In genomic region chr1:81677768-81678400, GRCm38 (mm10) we compare ENCODE assay signal across 16 mouse cellular contexts.
DNase-seq lines count a peak whose midpoint lies in the region; ATAC-seq and TF ChIP-seq lines count a peak whose summit lies in the region.
"Had no signal": no experiment of that assay in that cellular context is flagged by ENCODE, and none has a peak within 500 bp of the region (broad histone marks: within the 10 kb centered on the region; RNA-seq: fewer than 3 reads in every experiment).

No protein-coding gene starts in this region.

- no peak overlapping the region for H3K4me3 ChIP-seq in forebrain, embryonic 14.5 days (ENCODE audit: low read depth, low read length)
- no peak overlapping the region for H3K4me3 ChIP-seq in forebrain, embryonic 10.5 days
- no peak overlapping the region for H3K4me3 ChIP-seq in intestine, postnatal 0 days (ENCODE audit: low read depth, low read length)
- H3K4me3 ChIP-seq: hindbrain, embryonic 15.5 days; liver, embryonic 12.5 days; neural tube, embryonic 12.5 days had no signal

- no peak overlapping the region for H3K4me2 ChIP-seq in forebrain, embryonic 14.5 days (ENCODE audit: low read length)
- no peak overlapping the region for H3K4me2 ChIP-seq in intestine, postnatal 0 days (replicated peaks; ENCODE audit: low read depth)
- H3K4me2 ChIP-seq: hindbrain, embryonic 15.5 days; liver, embryonic 12.5 days; neural tube, embryonic 12.5 days had no signal

- DNase-seq in forebrain, embryonic 14.5 days (ENCODE audit: low spot score), result peak; percentile 40
- no peak for DNase-seq in forebrain, embryonic 10.5 days (ENCODE audit: extremely low spot score, low spot score)
- peak; percentile 2 for DNase-seq in ovary, postnatal 14 days (ENCODE audit: low spot score)
- no peak for DNase-seq in ovary, postnatal 10 days (ENCODE audit: low spot score)
- peak; percentile 95 for DNase-seq in gonadal fat pad, adult 2 months (ENCODE audit: low read depth)
- DNase-seq in left cerebral cortex, adult 18-20 months (ENCODE audit: low spot score in 2 of 2), result no peak
- DNase-seq: cerebellum, adult 11 months; kidney, adult 8-10 months; right cerebral cortex, postnatal 4 days had no signal

- 50% methylated on average over 1 of the region's 1 CpGs for WGBS in forebrain, embryonic 14.5 days
- 72% methylated on average over 1 of the region's 1 CpGs for WGBS in forebrain, embryonic 10.5 days
- WGBS in intestine, postnatal 0 days, result 54% methylated on average over 1 of the region's 1 CpGs

- H3K9ac ChIP-seq in forebrain, embryonic 14.5 days (ENCODE audit: low read length), result no peak overlapping the region
- H3K9ac ChIP-seq in intestine, postnatal 0 days (ENCODE audit: low read depth, low read length), result no peak overlapping the region
- H3K9ac ChIP-seq: hindbrain, embryonic 15.5 days; liver, embryonic 12.5 days; neural tube, embryonic 12.5 days had no signal

- ATAC-seq in forebrain, embryonic 14.5 days, result no peak
- ATAC-seq in megakaryocyte-erythroid progenitor cell, adult 5-6 weeks (replicated peaks; ENCODE audit: low FRiP score, low TSS enrichment, poor library complexity, severe bottlenecking), result no peak
- ATAC-seq in intestine, postnatal 0 days, result no peak
- ATAC-seq: CD4-positive, CD25-positive, alpha-beta regulatory T cell, adult 4 months; liver, embryonic 12.5 days; midbrain, embryonic 16.5 days had no signal

- no peak for TF ChIP-seq CTCF in intestine, postnatal 0 days (IDR thresholded peaks at IDR 0.05; ENCODE audit: low read depth)

- no peaks in the 10 kb centered on the region for H3K4me1 ChIP-seq in forebrain, embryonic 14.5 days (ENCODE audit: control insufficient read depth, insufficient read depth, low read length)
- peaks cover 21% of the 10 kb centered on the region for H3K4me1 ChIP-seq in forebrain, embryonic 10.5 days
- H3K4me1 ChIP-seq in intestine, postnatal 0 days (replicated peaks; ENCODE audit: control insufficient read depth, insufficient read depth, low read length), result no peaks in the 10 kb centered on the region
- H3K4me1 ChIP-seq: hindbrain, embryonic 15.5 days; liver, embryonic 12.5 days; neural tube, embryonic 12.5 days had no signal

- H3K27me3 ChIP-seq in forebrain, embryonic 14.5 days (replicated peaks; ENCODE audit: control insufficient read depth, insufficient read depth, low read length), result no peaks in the 10 kb centered on the region
- H3K27me3 ChIP-seq in forebrain, embryonic 10.5 days (ENCODE audit: poor library complexity, severe bottlenecking), result no peaks in the 10 kb centered on the region
- no peaks in the 10 kb centered on the region for H3K27me3 ChIP-seq in intestine, postnatal 0 days (replicated peaks; ENCODE audit: control insufficient read depth, insufficient read depth, low read length)
- H3K27me3 ChIP-seq: hindbrain, embryonic 15.5 days; liver, embryonic 12.5 days; neural tube, embryonic 12.5 days had no signal

- no peaks in the 10 kb centered on the region for H3K36me3 ChIP-seq in forebrain, embryonic 14.5 days (ENCODE audit: control insufficient read depth, insufficient read depth, low read length)
- H3K36me3 ChIP-seq in forebrain, embryonic 10.5 days (replicated peaks), result no peaks in the 10 kb centered on the region
- no peaks in the 10 kb centered on the region for H3K36me3 ChIP-seq in intestine, postnatal 0 days (ENCODE audit: control insufficient read depth, insufficient read depth)
- H3K36me3 ChIP-seq: hindbrain, embryonic 15.5 days; liver, embryonic 12.5 days; neural tube, embryonic 12.5 days had no signal

- H3K9me3 ChIP-seq in forebrain, embryonic 14.5 days (replicated peaks; ENCODE audit: control insufficient read depth, low read length), result 0 out of 2 replicates have a peak, but pooled peaks cover 2% of the 10 kb centered on the region
- 0 out of 2 replicates have a peak, but pooled peaks cover 5% of the 10 kb centered on the region for H3K9me3 ChIP-seq in forebrain, embryonic 10.5 days
- H3K9me3 ChIP-seq in intestine, postnatal 0 days (ENCODE audit: control insufficient read depth), result no peaks in the 10 kb centered on the region
- H3K9me3 ChIP-seq: hindbrain, embryonic 15.5 days; liver, embryonic 12.5 days had no signal

- no peak overlapping the region for H3K27ac ChIP-seq in forebrain, embryonic 14.5 days (ENCODE audit: low read depth, low read length)
- no peak overlapping the region for H3K27ac ChIP-seq in forebrain, embryonic 10.5 days
- no peak overlapping the region for H3K27ac ChIP-seq in intestine, postnatal 0 days (ENCODE audit: low read depth, low read length)
- H3K27ac ChIP-seq: hindbrain, embryonic 15.5 days; liver, embryonic 12.5 days; neural tube, embryonic 12.5 days had no signal

Comparison
In these comparisons a context has a peak if more than half of its experiments do, and no peak if none do; other contexts are left out.
1. DNase-seq: peak in forebrain, embryonic 14.5 days (single experiment), ovary, postnatal 14 days (single experiment) and gonadal fat pad, adult 2 months (single experiment); none in forebrain, embryonic 10.5 days (single experiment), ovary, postnatal 10 days (single experiment) and left cerebral cortex, adult 18-20 months (0 of 2).